ENCODE assay signal across 9 mouse cellular contexts in genomic region chr1:91415311-91415710, GRCm38 (mm10). TPM values are rescaled to one million over a fixed set of nuclear protein-coding genes. Genes with fewer than 3 reads are reported as not detected.
A peak's percentile ranks its signal among the peaks of the same experiment; 100 is the strongest.
DNase-seq lines count a peak whose midpoint lies in the region; ATAC-seq lines count a peak whose summit lies in the region.
"Had no signal": no experiment of that assay in that cellular context is flagged by ENCODE, and none has a peak within 500 bp of the region (broad histone marks: within the 10 kb centered on the region; RNA-seq: fewer than 3 reads in every experiment).

No protein-coding gene starts in this region.

- H3K9ac ChIP-seq in kidney, embryonic 14.5 days (ENCODE audit: low read depth, low read length), result peak overlapping the region; percentile 63; the same call in 1 of the 2 replicates
- no peak overlapping the region for H3K9ac ChIP-seq in embryonic facial prominence, embryonic 15.5 days
- no peak overlapping the region for H3K9ac ChIP-seq in hindbrain, embryonic 16.5 days (ENCODE audit: low read depth, low read length)
- peak overlapping the region; percentile 70; the same call in 1 of the 2 replicates for H3K9ac ChIP-seq in neural tube, embryonic 13.5 days

- DNase-seq in kidney, postnatal 36 days, result no peak
- DNase-seq in urinary bladder, postnatal 25 days (ENCODE audit: low spot score), result no peak
- DNase-seq: kidney, adult 18-20 months had no signal

- no peaks in the 10 kb centered on the region for H3K9me3 ChIP-seq in kidney, embryonic 14.5 days (ENCODE audit: control insufficient read depth, low read length)
- no peaks in the 10 kb centered on the region for H3K9me3 ChIP-seq in embryonic facial prominence, embryonic 15.5 days (replicated peaks)
- no peaks in the 10 kb centered on the region for H3K9me3 ChIP-seq in hindbrain, embryonic 16.5 days (ENCODE audit: control insufficient read depth, low read length)
- H3K9me3 ChIP-seq in neural tube, embryonic 13.5 days, result no peaks in the 10 kb centered on the region

- H3K36me3 ChIP-seq in kidney, embryonic 14.5 days (ENCODE audit: control insufficient read depth, insufficient read depth, low read length), result peaks cover 4% of the 10 kb centered on the region; the same call in 1 of the 2 replicates
- H3K36me3 ChIP-seq in embryonic facial prominence, embryonic 15.5 days, result peaks cover 8% of the 10 kb centered on the region; the same call in 1 of the 2 replicates
- peaks cover 6% of the 10 kb centered on the region; the same call in 1 of the 2 replicates for H3K36me3 ChIP-seq in hindbrain, embryonic 16.5 days (ENCODE audit: control insufficient read depth, insufficient read depth, low read length)
- peaks cover 27% of the 10 kb centered on the region for H3K36me3 ChIP-seq in neural tube, embryonic 13.5 days

- H3K4me3 ChIP-seq in kidney, embryonic 14.5 days (ENCODE audit: low read length), result no peak overlapping the region
- H3K4me3 ChIP-seq in embryonic facial prominence, embryonic 15.5 days (replicated peaks), result no peak overlapping the region
- no peak overlapping the region for H3K4me3 ChIP-seq in hindbrain, embryonic 16.5 days (ENCODE audit: low read length)
- H3K4me3 ChIP-seq in neural tube, embryonic 13.5 days, result no peak overlapping the region

- H3K27ac ChIP-seq in kidney, embryonic 14.5 days (ENCODE audit: low read depth, low read length), result 0 out of 2 replicates have a peak overlapping the region, but pooled peaks have one; percentile 94
- peak overlapping the region; percentile 92 for H3K27ac ChIP-seq in embryonic facial prominence, embryonic 15.5 days (replicated peaks)
- peak overlapping the region; percentile 80 for H3K27ac ChIP-seq in hindbrain, embryonic 16.5 days (ENCODE audit: low read depth, low read length)
- peak overlapping the region; percentile 93 for H3K27ac ChIP-seq in neural tube, embryonic 13.5 days (replicated peaks)

- H3K27me3 ChIP-seq in kidney, embryonic 14.5 days (ENCODE audit: control insufficient read depth, insufficient read depth, low read length), result no peaks in the 10 kb centered on the region
- no peaks in the 10 kb centered on the region for H3K27me3 ChIP-seq in embryonic facial prominence, embryonic 15.5 days
- no peaks in the 10 kb centered on the region for H3K27me3 ChIP-seq in hindbrain, embryonic 16.5 days (replicated peaks; ENCODE audit: control insufficient read depth, insufficient read depth, low read length)
- H3K27me3 ChIP-seq in neural tube, embryonic 13.5 days, result no peaks in the 10 kb centered on the region

- 74% methylated on average over 5 of the region's 5 CpGs for WGBS in kidney, embryonic 14.5 days
- WGBS in embryonic facial prominence, embryonic 15.5 days, result 74% methylated on average over 5 of the region's 5 CpGs
- WGBS in hindbrain, embryonic 16.5 days, result 47% methylated on average over 5 of the region's 5 CpGs
- WGBS in neural tube, embryonic 13.5 days, result 52% methylated on average over 5 of the region's 5 CpGs

- no peak for ATAC-seq in kidney, embryonic 14.5 days (ENCODE audit: low FRiP score, low TSS enrichment)
- ATAC-seq in embryonic facial prominence, embryonic 15.5 days (ENCODE audit: insufficient number of reproducible peaks, low FRiP score, low TSS enrichment, low read depth), result no peak
- no peak for ATAC-seq in hindbrain, embryonic 16.5 days
- ATAC-seq in neural tube, embryonic 13.5 days (ENCODE audit: low read depth), result no peak
- no peak for ATAC-seq in granulocyte monocyte progenitor cell, adult 5-6 weeks (replicated peaks; ENCODE audit: poor library complexity, severe bottlenecking)

- H3K4me1 ChIP-seq in kidney, embryonic 14.5 days (ENCODE audit: control insufficient read depth, insufficient read depth, low read length), result peaks cover 19% of the 10 kb centered on the region
- H3K4me1 ChIP-seq in embryonic facial prominence, embryonic 15.5 days, result peaks cover 35% of the 10 kb centered on the region
- H3K4me1 ChIP-seq in hindbrain, embryonic 16.5 days (ENCODE audit: control insufficient read depth, insufficient read depth, low read depth, low read length), result peaks cover 33% of the 10 kb centered on the region
- peaks cover 57% of the 10 kb centered on the region for H3K4me1 ChIP-seq in neural tube, embryonic 13.5 days (replicated peaks)

- H3K4me2 ChIP-seq in kidney, embryonic 14.5 days (replicated peaks; ENCODE audit: low read depth, low read length), result no peak overlapping the region
- no peak overlapping the region for H3K4me2 ChIP-seq in embryonic facial prominence, embryonic 15.5 days (replicated peaks)
- no peak overlapping the region for H3K4me2 ChIP-seq in hindbrain, embryonic 16.5 days (ENCODE audit: low read length)
- peak overlapping the region; percentile 93; the same call in 1 of the 2 replicates for H3K4me2 ChIP-seq in neural tube, embryonic 13.5 days

RNA-seq across cellular contexts. Expression of gene Hes6, which starts 1.5 kb away (rescaled TPM):
- polyA plus RNA-seq in kidney, embryonic 14.5 days (2014; fragmentation: Nextera tagmentation; extraction: Ambion mirVana), result 61.1 and 65.8 TPM in 2 replicates
- 144 and 145 TPM in 2 replicates for polyA plus RNA-seq in embryonic facial prominence, embryonic 15.5 days (2015; fragmentation: Nextera tagmentation; extraction: Ambion mirVana)
- 138 and 150 TPM in 2 replicates for polyA plus RNA-seq in hindbrain, embryonic 16.5 days (2015; fragmentation: Nextera tagmentation; extraction: Ambion mirVana)
- polyA plus RNA-seq in neural tube, embryonic 13.5 days (2015; fragmentation: Nextera tagmentation; extraction: Ambion mirVana), result 146 and 163 TPM in 2 replicates
- 45.9 and 51.9 TPM in 2 replicates for total RNA-seq in granulocyte monocyte progenitor cell, adult 5-6 weeks (2014; fragmentation: Nextera tagmentation)
- total RNA-seq in granulocyte monocyte progenitor cell, adult 5-6 weeks (2017), result 29.1 TPM in 2 replicates

RNA-seq across cellular contexts. Expression of gene Ilkap, which starts 16.7 kb away (rescaled TPM):
- polyA plus RNA-seq in kidney, embryonic 14.5 days (2014; fragmentation: Nextera tagmentation; extraction: Ambion mirVana), result 130 and 136 TPM in 2 replicates
- 148 TPM in 2 replicates for polyA plus RNA-seq in embryonic facial prominence, embryonic 15.5 days (2015; fragmentation: Nextera tagmentation; extraction: Ambion mirVana)
- polyA plus RNA-seq in hindbrain, embryonic 16.5 days (2015; fragmentation: Nextera tagmentation; extraction: Ambion mirVana), result 140 and 145 TPM in 2 replicates
- 138 and 141 TPM in 2 replicates for polyA plus RNA-seq in neural tube, embryonic 13.5 days (2015; fragmentation: Nextera tagmentation; extraction: Ambion mirVana)
- 108 and 113 TPM in 2 replicates for total RNA-seq in granulocyte monocyte progenitor cell, adult 5-6 weeks (2014; fragmentation: Nextera tagmentation)
- total RNA-seq in granulocyte monocyte progenitor cell, adult 5-6 weeks (2017), result 109 and 111 TPM in 2 replicates

RNA-seq across cellular contexts. Expression of gene Per2, which starts 43.8 kb away (rescaled TPM):
- 2.5 and 3.6 TPM in 2 replicates for polyA plus RNA-seq in kidney, embryonic 14.5 days (2014; fragmentation: Nextera tagmentation; extraction: Ambion mirVana)
- polyA plus RNA-seq in embryonic facial prominence, embryonic 15.5 days (2015; fragmentation: Nextera tagmentation; extraction: Ambion mirVana), result 3.6 and 4.4 TPM in 2 replicates
- polyA plus RNA-seq in hindbrain, embryonic 16.5 days (2015; fragmentation: Nextera tagmentation; extraction: Ambion mirVana), result 5.0 and 5.8 TPM in 2 replicates
- polyA plus RNA-seq in neural tube, embryonic 13.5 days (2015; fragmentation: Nextera tagmentation; extraction: Ambion mirVana), result 3.3 and 4.1 TPM in 2 replicates
- 4.3 and 7.8 TPM in 2 replicates for total RNA-seq in granulocyte monocyte progenitor cell, adult 5-6 weeks (2014; fragmentation: Nextera tagmentation)
- total RNA-seq in granulocyte monocyte progenitor cell, adult 5-6 weeks (2017), result 3.2 and 8.7 TPM in 2 replicates

RNA-seq across cellular contexts. Expression of gene Erfe, which starts 49.1 kb away (rescaled TPM):
- polyA plus RNA-seq in kidney, embryonic 14.5 days (2014; fragmentation: Nextera tagmentation; extraction: Ambion mirVana), result 2.3 and 2.5 TPM in 2 replicates
- 2.2 and 2.4 TPM in 2 replicates for polyA plus RNA-seq in embryonic facial prominence, embryonic 15.5 days (2015; fragmentation: Nextera tagmentation; extraction: Ambion mirVana)
- 0.21 and 0.31 TPM in 2 replicates for polyA plus RNA-seq in hindbrain, embryonic 16.5 days (2015; fragmentation: Nextera tagmentation; extraction: Ambion mirVana)
- polyA plus RNA-seq in neural tube, embryonic 13.5 days (2015; fragmentation: Nextera tagmentation; extraction: Ambion mirVana), result 0.26 and 0.47 TPM in 2 replicates
- total RNA-seq in granulocyte monocyte progenitor cell, adult 5-6 weeks (2014; fragmentation: Nextera tagmentation), result 0.24 TPM in 1 of 2 replicates, not detected in the other
- 0.26 TPM in 1 of 2 replicates, not detected in the other for total RNA-seq in granulocyte monocyte progenitor cell, adult 5-6 weeks (2017)
- total RNA-seq: liver, adult 2 months had no signal
- polyA plus RNA-seq: liver, adult 2 months had no signal

Comparison
In these comparisons a context has a peak if more than half of its experiments do, and no peak if none do; other contexts are left out.
1. H3K9ac ChIP-seq: peak in kidney, embryonic 14.5 days (single experiment) and neural tube, embryonic 13.5 days (single experiment); none in embryonic facial prominence, embryonic 15.5 days (single experiment) and hindbrain, embryonic 16.5 days (single experiment).
2. Peak in every context shown above with its lines, with median percentiles within 50 percentile points of each other: H3K27ac ChIP-seq.